Mouse (Mus musculus): ENCODE results near the gene Lamb3. TPM values are rescaled to one million over a fixed set of nuclear protein-coding genes. Genes with fewer than 3 reads are reported as not detected.

The Lamb3 gene
- total RNA-seq (2021), result 10 to 100 TPM; 10.2 to 13.0 TPM

GRCm38 (mm10) chr1:193207503-193207902, at the start of gene Lamb3:
Gene Lamb3, plus strand, starts transcription at chr1:193207699.
- no peak for DNase-seq

GRCm38 (mm10) chr1:193159163-193159562, 48.3 kb upstream of the Lamb3 start:
- intact Hi-C loops (cut with DNase I), result no loop called here
- no peak for DNase-seq

More at GRCm38 (mm10) chr1:193207503-193207902, at the start of gene Lamb3:
- intact Hi-C loops (cut with DNase I), result loop anchor here (5.0 kb wide), 2 partner anchors 155 to 170 kb away; no protein-coding TSS in a partner anchor

- DNase-seq, result no peak
- intact Hi-C loops (cut with DNase I), result no loop called here
These were observed 47.9 kb upstream of the Lamb3 start for GRCm38 (mm10) chr1:193159613-193160012.

GRCm38 (mm10) chr1:193160317-193161032, 47.0 kb upstream of the Lamb3 start:
- DNase-seq, result peak; percentile 26 to 60
- intact Hi-C loops (cut with DNase I), result no loop called here

GRCm38 (mm10) chr1:193167746-193168145, 39.8 kb upstream of the Lamb3 start, which contains the start of gene A130010J15Rik:
Gene A130010J15Rik, plus strand, starts transcription at chr1:193168046.
- intact Hi-C loops (cut with DNase I), result no loop called here
- DNase-seq, result no peak

- no peak for DNase-seq
- intact Hi-C loops (cut with DNase I), result no loop called here
These were observed 38.3 kb upstream of the Lamb3 start for GRCm38 (mm10) chr1:193169228-193169627.

GRCm38 (mm10) chr1:193169856-193170255, 37.6 kb upstream of the Lamb3 start:
- intact Hi-C loops (cut with DNase I), result no loop called here
- no peak for DNase-seq

- DNase-seq, result peak; percentile 95
- intact Hi-C loops (cut with DNase I), result loop anchor here (1.0 kb wide), 1 partner anchor 43 kb away; the partner anchor contains the start of gene Diexf
These were observed 34.3 kb upstream of the Lamb3 start for GRCm38 (mm10) chr1:193172991-193173809.

GRCm38 (mm10) chr1:193173810-193174129, 33.7 kb upstream of the Lamb3 start:
- no peak for DNase-seq
- intact Hi-C loops (cut with DNase I), result loop anchor here (1.0 kb wide), 1 partner anchor 43 kb away; the partner anchor contains the start of gene Diexf

- intact Hi-C loops (cut with DNase I), result no loop called here
- DNase-seq, result no peak
These were observed 33.3 kb upstream of the Lamb3 start for GRCm38 (mm10) chr1:193174143-193174733.

- intact Hi-C loops (cut with DNase I), result no loop called here
- DNase-seq, result no peak
These were observed 26.4 kb upstream of the Lamb3 start for GRCm38 (mm10) chr1:193181104-193181503.

GRCm38 (mm10) chr1:193188257-193188656, 19.2 kb upstream of the Lamb3 start:
- intact Hi-C loops (cut with DNase I), result no loop called here
- no peak for DNase-seq

- peak; percentile 63 to 69 for DNase-seq
- intact Hi-C loops (cut with DNase I), result no loop called here
These were observed 18.3 kb upstream of the Lamb3 start for GRCm38 (mm10) chr1:193189151-193189621.

GRCm38 (mm10) chr1:193189771-193190170, 17.7 kb upstream of the Lamb3 start:
- DNase-seq, result no peak
- intact Hi-C loops (cut with DNase I), result no loop called here

GRCm38 (mm10) chr1:193191675-193192283, 15.7 kb upstream of the Lamb3 start:
- intact Hi-C loops (cut with DNase I), result no loop called here
- peak; percentile 28 to 38 for DNase-seq

GRCm38 (mm10) chr1:193194416-193195140, 12.9 kb upstream of the Lamb3 start:
- intact Hi-C loops (cut with DNase I), result no loop called here
- DNase-seq, result no peak

- intact Hi-C loops (cut with DNase I), result no loop called here
- no peak for DNase-seq
These were observed 12.2 kb upstream of the Lamb3 start for GRCm38 (mm10) chr1:193195169-193195810.

GRCm38 (mm10) chr1:193197494-193198205, 9.8 kb upstream of the Lamb3 start:
- intact Hi-C loops (cut with DNase I), result no loop called here
- no peak for DNase-seq

- intact Hi-C loops (cut with DNase I), result no loop called here
- no peak for DNase-seq
These were observed 9.2 kb upstream of the Lamb3 start for GRCm38 (mm10) chr1:193198312-193198711.

Measured in heart, postnatal 36 days (tissue).